Mouse (Mus musculus): ENCODE measurements around the gene 9930104L06Rik.

GRCm38 (mm10) chr4:124962576-124962975, 25.7 kb downstream of the 9930104L06Rik start:
- TF ChIP-seq POLR2A (IDR thresholded peaks at IDR 0.05; ENCODE audit: low read depth, low read length) (no peak), CTCF (IDR thresholded peaks at IDR 0.05; ENCODE audit: extremely low read depth, insufficient read length, insufficient replicate concordance, low read depth, low read length) (no peak)
